ENCODE assay signal across 14 mouse cellular contexts in the genomic region with DNA sequence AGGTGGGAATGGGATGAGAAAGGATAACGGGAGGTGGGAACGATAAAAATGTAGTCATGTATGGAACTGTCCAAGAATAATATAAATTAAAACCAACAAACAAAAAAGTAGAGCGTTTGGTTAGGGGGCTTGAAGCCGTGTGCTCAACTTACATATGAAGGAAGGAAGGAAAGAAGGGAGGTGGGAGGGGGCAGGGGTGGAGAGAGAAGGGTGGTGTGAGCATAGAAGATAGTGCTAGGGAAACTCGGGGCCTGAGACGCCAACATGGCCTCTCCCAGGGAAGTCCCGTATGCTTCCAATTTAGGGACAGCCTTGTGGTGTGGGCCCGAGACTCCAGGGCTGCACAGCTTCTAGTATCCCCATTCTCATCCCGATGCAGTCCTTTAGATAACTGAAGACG. TPM values are rescaled to one million over a fixed set of nuclear protein-coding genes. Genes with fewer than 3 reads are reported as not detected.
A peak's percentile ranks its signal among the peaks of the same experiment; 100 is the strongest.
DNase-seq lines count a peak whose midpoint lies in the region; ATAC-seq and TF ChIP-seq lines count a peak whose summit lies in the region.
"Had no signal": no experiment of that assay in that cellular context is flagged by ENCODE, and none has a peak within 500 bp of the region (broad histone marks: within the 10 kb centered on the region; RNA-seq: fewer than 3 reads in every experiment).

No protein-coding gene starts in this region.

- TF ChIP-seq EP300 in heart, adult 2 months (IDR thresholded peaks at IDR 0.05; ENCODE audit: insufficient read depth, low read depth, low read length), result no peak
- TF ChIP-seq EP300 in liver, postnatal 0 days (IDR thresholded peaks at IDR 0.05; ENCODE audit: low read depth), result no peak

- H3K27me3 ChIP-seq in heart, embryonic 11.5 days (ENCODE audit: control insufficient read depth, insufficient read depth, low read length), result no peaks in the 10 kb centered on the region
- no peaks in the 10 kb centered on the region for H3K27me3 ChIP-seq in heart, adult 2 months (ENCODE audit: control insufficient read depth, insufficient read depth, low read length)
- H3K27me3 ChIP-seq in midbrain, embryonic 13.5 days, result no peaks in the 10 kb centered on the region
- no peaks in the 10 kb centered on the region for H3K27me3 ChIP-seq in midbrain, embryonic 16.5 days (ENCODE audit: control insufficient read depth, insufficient read depth, low read depth, low read length)
- no peaks in the 10 kb centered on the region for H3K27me3 ChIP-seq in embryonic facial prominence, embryonic 10.5 days (replicated peaks; ENCODE audit: low read depth, poor library complexity, severe bottlenecking)
- H3K27me3 ChIP-seq in liver, postnatal 0 days (ENCODE audit: insufficient read depth, low read length), result no peaks in the 10 kb centered on the region
- H3K27me3 ChIP-seq: kidney, embryonic 15.5 days had no signal

- ATAC-seq in heart, embryonic 11.5 days (replicated peaks; ENCODE audit: insufficient number of reproducible peaks, low FRiP score, low TSS enrichment), result no peak
- ATAC-seq in midbrain, embryonic 13.5 days, result peak; percentile 16; the same call in 1 of the 2 replicates
- no peak for ATAC-seq in midbrain, embryonic 16.5 days
- no peak for ATAC-seq in liver, postnatal 0 days
- no peak for ATAC-seq in monocyte, adult 5-6 weeks (replicated peaks; ENCODE audit: insufficient number of reproducible peaks, low FRiP score, low TSS enrichment, poor library complexity, severe bottlenecking)
- ATAC-seq: Patski had no signal

- peak overlapping the region; percentile 45 for H3K4me2 ChIP-seq in heart, embryonic 11.5 days
- H3K4me2 ChIP-seq in midbrain, embryonic 13.5 days (replicated peaks), result no peak overlapping the region
- H3K4me2 ChIP-seq in midbrain, embryonic 16.5 days (ENCODE audit: low read length), result no peak overlapping the region
- peak overlapping the region; percentile 70 for H3K4me2 ChIP-seq in liver, postnatal 0 days (ENCODE audit: low read depth, low read length)

- 54% methylated on average over 10 of the region's 10 CpGs for WGBS in heart, embryonic 11.5 days (ENCODE audit: insufficient replicate concordance)
- 57% methylated on average over 10 of the region's 10 CpGs for WGBS in heart, adult 2 months
- WGBS in midbrain, embryonic 13.5 days, result 87% methylated on average over 10 of the region's 10 CpGs
- 84% methylated on average over 10 of the region's 10 CpGs for WGBS in midbrain, embryonic 16.5 days
- WGBS in embryonic facial prominence, embryonic 10.5 days, result 77% methylated on average over 10 of the region's 10 CpGs
- 51% methylated on average over 10 of the region's 10 CpGs for WGBS in liver, postnatal 0 days (ENCODE audit: insufficient replicate concordance)

- peak overlapping the region; percentile 58; the same call in 1 of the 2 replicates for H3K27ac ChIP-seq in heart, embryonic 11.5 days (ENCODE audit: low read depth, low read length)
- no peak overlapping the region for H3K27ac ChIP-seq in heart, adult 2 months
- H3K27ac ChIP-seq in midbrain, embryonic 13.5 days, result no peak overlapping the region
- H3K27ac ChIP-seq in midbrain, embryonic 16.5 days (ENCODE audit: low read length), result no peak overlapping the region
- peak overlapping the region; percentile 67 for H3K27ac ChIP-seq in embryonic facial prominence, embryonic 10.5 days (replicated peaks)
- H3K27ac ChIP-seq in liver, postnatal 0 days (ENCODE audit: low read depth), result 0 out of 2 replicates have a peak overlapping the region, but pooled peaks have one; percentile 22
- H3K27ac ChIP-seq: gastrocnemius, adult 2 months; kidney, embryonic 15.5 days had no signal

- DNase-seq in heart, adult 2 months, result no peak
- no peak for DNase-seq in embryonic facial prominence, embryonic 10.5 days (ENCODE audit: low spot score)
- peak; percentile 23 for DNase-seq in liver, postnatal 0 days
- DNase-seq in thymus, postnatal 25 days, result no peak
- DNase-seq: cerebellum, adult 8-10 months; embryo, embryonic 11 days; gastrocnemius, adult 2 months; right cerebral cortex, postnatal 14 days had no signal

- H3K4me1 ChIP-seq in heart, embryonic 11.5 days (ENCODE audit: control insufficient read depth, insufficient read depth, low read length), result peaks cover 27% of the 10 kb centered on the region
- H3K4me1 ChIP-seq in heart, adult 2 months (ENCODE audit: control insufficient read depth, insufficient read depth, low read length), result no peaks in the 10 kb centered on the region
- 0 out of 2 replicates have a peak, but pooled peaks cover 6% of the 10 kb centered on the region for H3K4me1 ChIP-seq in midbrain, embryonic 13.5 days (replicated peaks)
- peaks cover 4% of the 10 kb centered on the region; the same call in 1 of the 2 replicates for H3K4me1 ChIP-seq in midbrain, embryonic 16.5 days (ENCODE audit: control insufficient read depth, insufficient read depth, low read length)
- H3K4me1 ChIP-seq in embryonic facial prominence, embryonic 10.5 days, result peaks cover 28% of the 10 kb centered on the region
- H3K4me1 ChIP-seq in liver, postnatal 0 days (ENCODE audit: insufficient read depth), result peaks cover 8% of the 10 kb centered on the region

- peaks cover 5% of the 10 kb centered on the region for H3K9me3 ChIP-seq in heart, embryonic 11.5 days (replicated peaks; ENCODE audit: control insufficient read depth, low read length)
- no peaks in the 10 kb centered on the region for H3K9me3 ChIP-seq in midbrain, embryonic 13.5 days
- H3K9me3 ChIP-seq in midbrain, embryonic 16.5 days (replicated peaks; ENCODE audit: control insufficient read depth, low read length, poor library complexity, severe bottlenecking), result no peaks in the 10 kb centered on the region
- no peaks in the 10 kb centered on the region for H3K9me3 ChIP-seq in embryonic facial prominence, embryonic 10.5 days
- H3K9me3 ChIP-seq in liver, postnatal 0 days (ENCODE audit: low read length), result no peaks in the 10 kb centered on the region
- H3K9me3 ChIP-seq: kidney, embryonic 15.5 days had no signal

- no peak for TF ChIP-seq POLR2A in heart, adult 2 months (IDR thresholded peaks at IDR 0.05; ENCODE audit: insufficient read depth, low read depth, low read length)

- intact Hi-C loops in heart, adult 2 months (cut with DNase I), result loop anchor here (5.0 kb wide), 1 partner anchor 54 kb away; no protein-coding TSS in a partner anchor

- H3K36me3 ChIP-seq in heart, embryonic 11.5 days (ENCODE audit: control insufficient read depth, insufficient read depth, low read length), result no peaks in the 10 kb centered on the region
- H3K36me3 ChIP-seq in heart, adult 2 months (ENCODE audit: control insufficient read depth, insufficient read depth, low read length), result no peaks in the 10 kb centered on the region
- H3K36me3 ChIP-seq in midbrain, embryonic 13.5 days, result no peaks in the 10 kb centered on the region
- H3K36me3 ChIP-seq in midbrain, embryonic 16.5 days (ENCODE audit: control insufficient read depth, insufficient read depth, low read length), result no peaks in the 10 kb centered on the region
- no peaks in the 10 kb centered on the region for H3K36me3 ChIP-seq in embryonic facial prominence, embryonic 10.5 days (replicated peaks)
- no peaks in the 10 kb centered on the region for H3K36me3 ChIP-seq in liver, postnatal 0 days (replicated peaks; ENCODE audit: insufficient read depth, low read length)
- H3K36me3 ChIP-seq: kidney, embryonic 15.5 days had no signal

- peak overlapping the region; percentile 34 for H3K4me3 ChIP-seq in heart, embryonic 11.5 days (ENCODE audit: low read depth, low read length)
- H3K4me3 ChIP-seq in heart, adult 2 months, result no peak overlapping the region
- no peak overlapping the region for H3K4me3 ChIP-seq in midbrain, embryonic 13.5 days (replicated peaks)
- H3K4me3 ChIP-seq in midbrain, embryonic 16.5 days (ENCODE audit: low read depth, low read length), result no peak overlapping the region
- H3K4me3 ChIP-seq in embryonic facial prominence, embryonic 10.5 days, result no peak overlapping the region
- H3K4me3 ChIP-seq in liver, postnatal 0 days (ENCODE audit: low read depth, low read length), result peak overlapping the region; percentile 53
- H3K4me3 ChIP-seq: kidney, embryonic 15.5 days had no signal

- H3K79me2 ChIP-seq in heart, adult 2 months (replicated peaks; ENCODE audit: control insufficient read depth, insufficient read depth, low read length), result no peaks in the 10 kb centered on the region

- TF ChIP-seq CTCF in heart, adult 2 months (IDR thresholded peaks at IDR 0.05), result no peak
- TF ChIP-seq CTCF in liver, postnatal 0 days (IDR thresholded peaks at IDR 0.05; ENCODE audit: low read depth), result no peak

- 0 out of 2 replicates have a peak overlapping the region, but pooled peaks have one; percentile 46 for H3K9ac ChIP-seq in heart, embryonic 11.5 days (ENCODE audit: low read depth, low read length)
- H3K9ac ChIP-seq in heart, adult 2 months (ENCODE audit: low read depth, low read length), result no peak overlapping the region
- H3K9ac ChIP-seq in midbrain, embryonic 13.5 days (replicated peaks), result no peak overlapping the region
- no peak overlapping the region for H3K9ac ChIP-seq in midbrain, embryonic 16.5 days (ENCODE audit: low read depth, low read length)
- H3K9ac ChIP-seq in liver, postnatal 0 days (replicated peaks), result peak overlapping the region; percentile 44
- H3K9ac ChIP-seq: kidney, embryonic 15.5 days had no signal

RNA-seq across cellular contexts. Expression of a gene that starts 50.8 kb away (rescaled TPM):
- polyA plus RNA-seq in heart, embryonic 11.5 days (2014; fragmentation: Nextera tagmentation; extraction: Ambion mirVana), result 15.7 and 17.1 TPM in 2 replicates
- 10 to 100 TPM; 17.3 to 22.2 TPM for total RNA-seq in heart, adult 2 months (2021)
- polyA plus RNA-seq in heart, adult 2 months (2012; rRNA removed), result 11.9 and 13.4 TPM in 2 replicates
- polyA plus RNA-seq in midbrain, embryonic 13.5 days (2015; fragmentation: Nextera tagmentation; extraction: Ambion mirVana), result 37.7 and 39.0 TPM in 2 replicates
- polyA plus RNA-seq in midbrain, embryonic 16.5 days (2015; fragmentation: Nextera tagmentation; extraction: Ambion mirVana), result 32.2 and 34.2 TPM in 2 replicates
- polyA plus RNA-seq in embryonic facial prominence, embryonic 10.5 days (2016; fragmentation: Nextera tagmentation; extraction: Ambion mirVana), result 28.9 and 29.5 TPM in 2 replicates
- 1.2 and 1.4 TPM in 2 replicates for polyA plus RNA-seq in liver, postnatal 0 days (2015; fragmentation: Nextera tagmentation; extraction: Ambion mirVana)
- 4.1 to 7.6 TPM (median 6.6 TPM) in 3 replicates for total RNA-seq in monocyte, adult 5-6 weeks (2017)

Comparison
In these comparisons a context has a peak if more than half of its experiments do, and no peak if none do; other contexts are left out.
1. H3K27ac ChIP-seq: peak in heart, embryonic 11.5 days (single experiment), embryonic facial prominence, embryonic 10.5 days (single experiment) and liver, postnatal 0 days (single experiment); none in heart, adult 2 months (single experiment), midbrain, embryonic 13.5 days (single experiment) and midbrain, embryonic 16.5 days (single experiment).
2. H3K4me3 ChIP-seq: peak in heart, embryonic 11.5 days (single experiment) and liver, postnatal 0 days (single experiment); none in heart, adult 2 months (single experiment), midbrain, embryonic 13.5 days (single experiment), midbrain, embryonic 16.5 days (single experiment) and embryonic facial prominence, embryonic 10.5 days (single experiment).
3. H3K9ac ChIP-seq: peak in heart, embryonic 11.5 days (single experiment) and liver, postnatal 0 days (single experiment); none in heart, adult 2 months (single experiment), midbrain, embryonic 13.5 days (single experiment) and midbrain, embryonic 16.5 days (single experiment).
4. H3K4me2 ChIP-seq: peak in heart, embryonic 11.5 days (single experiment) and liver, postnatal 0 days (single experiment); none in midbrain, embryonic 13.5 days (single experiment) and midbrain, embryonic 16.5 days (single experiment).